Mouse (Mus musculus) heart, embryonic 11.5 days (tissue): Measurements from ENCODE around the gene Pir. TPM values are rescaled to one million over a fixed set of nuclear protein-coding genes. Genes with fewer than 3 reads are reported as not detected.

Experiments
- ATAC-seq: fragments of 200-750 bp; cut with Nextera tagmentation; replicated peaks from 2 replicates; pipeline ENCODE4 v1.8.0; 2017; ENCODE audit warnings: moderate library complexity; ENCODE audit not compliant: insufficient number of reproducible peaks, low FRiP score, low TSS enrichment
- H3K27ac ChIP-seq: fragments of 300-500 bp; sonication (generic); 2 replicates; pipeline ENCODE4 v1.5.1; 2014; ENCODE audit warnings: mild to moderate bottlenecking, low read depth, low read length
- H3K27me3 ChIP-seq: fragments of 300-500 bp; sonication (generic); 2 replicates; pipeline ENCODE4 v1.6.1; 2014; ENCODE audit warnings: mild to moderate bottlenecking, low read length, mixed read lengths; ENCODE audit not compliant: control insufficient read depth, insufficient read depth
- H3K36me3 ChIP-seq: fragments of 300-500 bp; sonication (generic); 2 replicates; pipeline ENCODE4 v1.6.1; 2014; ENCODE audit warnings: mild to moderate bottlenecking, low read length, moderate library complexity, mixed read lengths; ENCODE audit not compliant: control insufficient read depth, insufficient read depth
- H3K4me1 ChIP-seq: fragments of 300-500 bp; sonication (generic); 2 replicates; pipeline ENCODE4 v1.6.1; 2014; ENCODE audit warnings: low read length; ENCODE audit not compliant: control insufficient read depth, insufficient read depth
- H3K4me2 ChIP-seq: fragments of 300-500 bp; sonication (generic); 2 replicates; pipeline ENCODE4 v1.6.1; 2014; ENCODE audit warnings: mild to moderate bottlenecking, moderate library complexity
- H3K4me3 ChIP-seq: fragments of 300-500 bp; sonication (generic); 2 replicates; pipeline ENCODE4 v1.5.1; 2014; ENCODE audit warnings: low read depth, low read length
- H3K9ac ChIP-seq: fragments of 300-500 bp; sonication (generic); 2 replicates; pipeline ENCODE4 v1.6.1; 2014; ENCODE audit warnings: mild to moderate bottlenecking, low read depth, low read length, moderate library complexity
- H3K9me3 ChIP-seq: fragments of 300-500 bp; sonication (generic); replicated peaks from 2 replicates; pipeline ENCODE4 v1.6.1; 2016; ENCODE audit warnings: low read length; ENCODE audit not compliant: control insufficient read depth
- WGBS: fragments of 180-500 bp; shearing (Covaris S2); extraction: QIAGEN DNeasy Blood & Tissue Kit; methylation state at CpG from one replicate; pipeline ENCODE4 v1.1.7; 2014; ENCODE audit not compliant: insufficient replicate concordance; 5-methylcytosine and 5-hydroxymethylcytosine counted together
- polyA plus RNA-seq: library from polyadenylated mRNA; unstranded; fragments of >200 nt; fragmentation: Nextera tagmentation; extraction: Ambion mirVana; gene quantifications from 2 replicates; pipeline ENCODE4 v1.2.1, GENCODE M21; 2014

Gene Pir
- polyA plus RNA-seq, 1 experiment from 2014 or later, result 10.5 TPM

DNA sequence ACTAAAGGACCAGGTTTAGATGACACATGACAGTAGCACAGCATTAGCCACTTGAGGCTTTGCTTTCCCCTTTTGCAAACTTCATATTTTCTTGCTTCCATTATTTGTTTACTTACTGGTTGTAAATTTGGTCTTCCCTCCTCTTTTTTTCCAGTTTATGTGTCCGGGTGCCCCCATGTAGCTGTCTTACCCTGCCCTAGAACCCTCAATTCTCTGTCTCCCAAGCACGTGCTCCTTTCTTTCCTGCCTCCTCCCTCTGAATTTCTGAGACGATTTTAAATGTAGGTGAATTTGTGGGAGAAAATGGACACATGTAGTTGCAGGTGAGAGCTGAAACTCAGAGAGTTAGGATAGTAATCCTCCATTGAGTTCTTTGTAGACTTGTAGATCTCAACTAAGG lies 151.3 kb downstream of the Pir start:
- Histone ChIP-seq H3K4me3 (peak overlapping the region; percentile 58), H3K27ac (no peak overlapping the region), H3K9ac (peak overlapping the region; percentile 84; the same call in 1 of the 2 replicates), H3K4me1 (no peaks in the 10 kb centered on the region), H3K27me3 (no peaks in the 10 kb centered on the region), H3K4me2 (peak overlapping the region; percentile 63), H3K36me3 (no peaks in the 10 kb centered on the region), H3K9me3 (no peaks in the 10 kb centered on the region)
- ATAC-seq, result no peak
- WGBS, result 54% methylated on average over 3 of the region's 3 CpGs

Other genes with a start within 250 kb of the Pir start
- gene Car5b, start 241.4 kb upstream of the Pir start, polyA plus RNA-seq, result 0.08 and 0.11 TPM in 2 replicates
- gene Siah1b, start 192.9 kb upstream of the Pir start, polyA plus RNA-seq, result 19.5 and 20.9 TPM in 2 replicates
- 0.13 and 0.28 TPM in 2 replicates for gene Cltrn, start 180.5 kb upstream of the Pir start, polyA plus RNA-seq
- gene Ace2, start 130.0 kb upstream of the Pir start, polyA plus RNA-seq, result 0.11 TPM in 1 of 2 replicates, not detected in the other
- gene Bmx, start 11.2 kb upstream of the Pir start, polyA plus RNA-seq, result 8.9 and 10.4 TPM in 2 replicates
- gene Vegfd, start 104.0 kb downstream of the Pir start, polyA plus RNA-seq, result 2.1 and 3.3 TPM in 2 replicates
- 10.0 and 11.2 TPM in 2 replicates for gene Piga, start 150.4 kb downstream of the Pir start, polyA plus RNA-seq
- 1.3 and 2.2 TPM in 2 replicates for gene Asb11, start 167.6 kb downstream of the Pir start, polyA plus RNA-seq
- 0.14 TPM in 1 of 2 replicates, not detected in the other for gene Asb9, start 237.0 kb downstream of the Pir start, polyA plus RNA-seq